Mouse (Mus musculus) forebrain, embryonic 10.5 days (tissue): Measurements from ENCODE around the gene Babam2. TPM values are rescaled to one million over a fixed set of nuclear protein-coding genes. Genes with fewer than 3 reads are reported as not detected.

ENCODE experiments used
- DNase-seq: peaks from one replicate; pipeline ENCODE4 v3.0.0-alpha.2; 2017; ENCODE audit warnings: low spot score; ENCODE audit errors: extremely low spot score
- H3K27ac ChIP-seq: fragments of 300-500 bp; sonication (generic); 2 replicates; pipeline ENCODE4 v1.5.1; 2016; ENCODE audit warnings: mild to moderate bottlenecking
- H3K27me3 ChIP-seq: fragments of 300-500 bp; sonication (generic); 2 replicates; pipeline ENCODE4 v1.6.1; 2016; ENCODE audit warnings: mild to moderate bottlenecking; ENCODE audit not compliant: poor library complexity, severe bottlenecking
- H3K36me3 ChIP-seq: fragments of 300-500 bp; sonication (generic); replicated peaks from 2 replicates; pipeline ENCODE4 v1.6.1; 2016; ENCODE audit warnings: mild to moderate bottlenecking, moderate library complexity
- H3K4me1 ChIP-seq: fragments of 300-500 bp; sonication (generic); 2 replicates; pipeline ENCODE4 v1.6.1; 2016
- H3K4me3 ChIP-seq: fragments of 300-500 bp; sonication (generic); 2 replicates; pipeline ENCODE4 v1.5.1; 2016; ENCODE audit warnings: mild to moderate bottlenecking, moderate library complexity
- H3K9me3 ChIP-seq: fragments of 300-500 bp; sonication (generic); 2 replicates; pipeline ENCODE4 v1.6.1; 2016; ENCODE audit warnings: mild to moderate bottlenecking, moderate library complexity
- WGBS: fragments of 180-500 bp; shearing (Covaris S2); methylation state at CpG from one replicate; pipeline ENCODE4 v1.1.7; 2016; 5-methylcytosine and 5-hydroxymethylcytosine counted together
- polyA plus RNA-seq: library from polyadenylated mRNA; unstranded; fragments of >200 nt; fragmentation: Nextera tagmentation; extraction: Ambion mirVana; gene quantifications from 2 replicates; pipeline ENCODE4 v1.2.1, GENCODE M21; 2016

The Babam2 gene
- polyA plus RNA-seq, 1 experiment from 2014 or later: 51.7 TPM

GRCm38 (mm10) chr5:32039511-32039910 lies 342.0 kb downstream of the Babam2 start:
- Histone ChIP-seq H3K27ac (no peak overlapping the region), H3K27me3 (no peaks in the 10 kb centered on the region), H3K4me3 (no peak overlapping the region), H3K4me1 (no peaks in the 10 kb centered on the region), H3K36me3 (no peaks in the 10 kb centered on the region), H3K9me3 (no peaks in the 10 kb centered on the region)
- DNase-seq: no peak
- 89% methylated on average over 3 of the region's 3 CpGs for WGBS

GRCm38 (mm10) chr5:32043153-32043552 lies 345.7 kb downstream of the Babam2 start:
- WGBS: 80% methylated on average over 7 of the region's 7 CpGs

GRCm38 (mm10) chr5:32043996-32044395 lies 346.5 kb downstream of the Babam2 start:
- no peak for DNase-seq
- H3K27me3 ChIP-seq: no peaks in the 10 kb centered on the region
- H3K36me3 ChIP-seq: no peaks in the 10 kb centered on the region
- no peak overlapping the region for H3K4me3 ChIP-seq
- H3K9me3 ChIP-seq: no peaks in the 10 kb centered on the region
- H3K4me1 ChIP-seq: no peaks in the 10 kb centered on the region
- no peak overlapping the region for H3K27ac ChIP-seq

More at GRCm38 (mm10) chr5:32043153-32043552, 345.7 kb downstream of the Babam2 start:
- no peak for DNase-seq
- no peaks in the 10 kb centered on the region for H3K4me1 ChIP-seq
- no peak overlapping the region for H3K27ac ChIP-seq
- no peaks in the 10 kb centered on the region for H3K27me3 ChIP-seq
- H3K4me3 ChIP-seq: no peak overlapping the region
- H3K36me3 ChIP-seq: no peaks in the 10 kb centered on the region
- H3K9me3 ChIP-seq: no peaks in the 10 kb centered on the region

GRCm38 (mm10) chr5:32051899-32052298 lies 354.4 kb downstream of the Babam2 start:
- no peaks in the 10 kb centered on the region for H3K9me3 ChIP-seq
- H3K27me3 ChIP-seq: no peaks in the 10 kb centered on the region
- WGBS: 78% methylated on average over 1 of the region's 1 CpGs
- DNase-seq: no peak
- H3K36me3 ChIP-seq: no peaks in the 10 kb centered on the region
- no peak overlapping the region for H3K4me3 ChIP-seq
- no peaks in the 10 kb centered on the region for H3K4me1 ChIP-seq
- H3K27ac ChIP-seq: no peak overlapping the region

GRCm38 (mm10) chr5:32052467-32052866 lies 355.0 kb downstream of the Babam2 start:
- Histone ChIP-seq H3K9me3 (no peaks in the 10 kb centered on the region), H3K27me3 (no peaks in the 10 kb centered on the region), H3K36me3 (no peaks in the 10 kb centered on the region), H3K27ac (no peak overlapping the region), H3K4me3 (no peak overlapping the region), H3K4me1 (no peaks in the 10 kb centered on the region)
- WGBS: 84% methylated on average over 1 of the region's 1 CpGs
- no peak for DNase-seq

GRCm38 (mm10) chr5:32053476-32053875 lies 356.0 kb downstream of the Babam2 start:
- 80% methylated on average over 8 of the region's 8 CpGs for WGBS
- Histone ChIP-seq H3K36me3 (no peaks in the 10 kb centered on the region), H3K4me3 (no peak overlapping the region), H3K4me1 (no peaks in the 10 kb centered on the region), H3K27me3 (no peaks in the 10 kb centered on the region), H3K9me3 (no peaks in the 10 kb centered on the region), H3K27ac (no peak overlapping the region)
- no peak for DNase-seq

- DNase-seq: no peak
- no peak overlapping the region for H3K27ac ChIP-seq
- no peaks in the 10 kb centered on the region for H3K4me1 ChIP-seq
- WGBS: 80% methylated on average over 3 of the region's 3 CpGs
- no peaks in the 10 kb centered on the region for H3K9me3 ChIP-seq
- H3K36me3 ChIP-seq: no peaks in the 10 kb centered on the region
- H3K27me3 ChIP-seq: no peaks in the 10 kb centered on the region
- H3K4me3 ChIP-seq: no peak overlapping the region
Measured at GRCm38 (mm10) chr5:32055676-32056075, 358.2 kb downstream of the Babam2 start.

GRCm38 (mm10) chr5:32056126-32056525 lies 358.6 kb downstream of the Babam2 start:
- DNase-seq: no peak
- no peak overlapping the region for H3K4me3 ChIP-seq
- WGBS: 71% methylated on average over 1 of the region's 1 CpGs

GRCm38 (mm10) chr5:32058481-32059253 lies 361.2 kb downstream of the Babam2 start:
- WGBS: 89% methylated on average over 8 of the region's 8 CpGs
- DNase-seq: no peak
- no peak overlapping the region for H3K4me3 ChIP-seq
- H3K36me3 ChIP-seq: no peaks in the 10 kb centered on the region
- H3K27ac ChIP-seq: no peak overlapping the region
- H3K4me1 ChIP-seq: no peaks in the 10 kb centered on the region
- H3K27me3 ChIP-seq: no peaks in the 10 kb centered on the region
- no peaks in the 10 kb centered on the region for H3K9me3 ChIP-seq

More at GRCm38 (mm10) chr5:32056126-32056525, 358.6 kb downstream of the Babam2 start:
- Histone ChIP-seq H3K27ac (no peak overlapping the region), H3K9me3 (no peaks in the 10 kb centered on the region), H3K36me3 (no peaks in the 10 kb centered on the region), H3K4me1 (no peaks in the 10 kb centered on the region), H3K27me3 (no peaks in the 10 kb centered on the region)

- Histone ChIP-seq H3K4me3 (no peak overlapping the region), H3K4me1 (no peaks in the 10 kb centered on the region), H3K27me3 (no peaks in the 10 kb centered on the region), H3K9me3 (no peaks in the 10 kb centered on the region), H3K27ac (no peak overlapping the region), H3K36me3 (no peaks in the 10 kb centered on the region)
- no peak for DNase-seq
- 85% methylated on average over 8 of the region's 8 CpGs for WGBS
Measured at GRCm38 (mm10) chr5:32059254-32059796, 361.8 kb downstream of the Babam2 start.

- WGBS: 97% methylated on average over 2 of the region's 2 CpGs
- Histone ChIP-seq H3K27ac (no peak overlapping the region), H3K36me3 (no peaks in the 10 kb centered on the region), H3K27me3 (no peaks in the 10 kb centered on the region), H3K4me3 (no peak overlapping the region), H3K9me3 (no peaks in the 10 kb centered on the region), H3K4me1 (no peaks in the 10 kb centered on the region)
- DNase-seq: no peak
Measured at GRCm38 (mm10) chr5:32060485-32060884, 363.0 kb downstream of the Babam2 start.

GRCm38 (mm10) chr5:32061854-32062253 lies 364.4 kb downstream of the Babam2 start:
- no peaks in the 10 kb centered on the region for H3K27me3 ChIP-seq
- WGBS: 79% methylated on average over 1 of the region's 1 CpGs
- DNase-seq: no peak
- no peaks in the 10 kb centered on the region for H3K36me3 ChIP-seq
- no peak overlapping the region for H3K4me3 ChIP-seq
- no peaks in the 10 kb centered on the region for H3K9me3 ChIP-seq
- no peaks in the 10 kb centered on the region for H3K4me1 ChIP-seq
- no peak overlapping the region for H3K27ac ChIP-seq

GRCm38 (mm10) chr5:32064341-32065105 lies 367.0 kb downstream of the Babam2 start:
- no peaks in the 10 kb centered on the region for H3K36me3 ChIP-seq
- no peak overlapping the region for H3K27ac ChIP-seq
- no peak overlapping the region for H3K4me3 ChIP-seq
- H3K4me1 ChIP-seq: no peaks in the 10 kb centered on the region
- no peaks in the 10 kb centered on the region for H3K27me3 ChIP-seq
- 85% methylated on average over 2 of the region's 2 CpGs for WGBS
- DNase-seq: no peak
- H3K9me3 ChIP-seq: no peaks in the 10 kb centered on the region
